Mouse (Mus musculus): ENCODE data around the gene Trpc1.

- TF ChIP-seq CTCF (IDR thresholded peaks at IDR 0.05; ENCODE audit: low read depth) (no peak), EP300 (IDR thresholded peaks at IDR 0.05; ENCODE audit: low read depth) (no peak)
Measured at GRCm38 (mm10) chr9:95694526-95694925, 55.6 kb downstream of the Trpc1 start.
